Mouse (Mus musculus) lung, postnatal 0 days (tissue): ENCODE results near the gene Znrf4.

Experiments used
- CTCF ChIP-seq: IDR thresholded peaks from 2 replicates; pipeline ENCODE4 v1.5.1; 2016; ENCODE audit warnings: antibody characterized with exemption, mild to moderate bottlenecking
- EP300 ChIP-seq: IDR thresholded peaks from 2 replicates; pipeline ENCODE4 v1.6.1; 2016; ENCODE audit warnings: antibody characterized with exemption, mild to moderate bottlenecking, control low read depth

DNA sequence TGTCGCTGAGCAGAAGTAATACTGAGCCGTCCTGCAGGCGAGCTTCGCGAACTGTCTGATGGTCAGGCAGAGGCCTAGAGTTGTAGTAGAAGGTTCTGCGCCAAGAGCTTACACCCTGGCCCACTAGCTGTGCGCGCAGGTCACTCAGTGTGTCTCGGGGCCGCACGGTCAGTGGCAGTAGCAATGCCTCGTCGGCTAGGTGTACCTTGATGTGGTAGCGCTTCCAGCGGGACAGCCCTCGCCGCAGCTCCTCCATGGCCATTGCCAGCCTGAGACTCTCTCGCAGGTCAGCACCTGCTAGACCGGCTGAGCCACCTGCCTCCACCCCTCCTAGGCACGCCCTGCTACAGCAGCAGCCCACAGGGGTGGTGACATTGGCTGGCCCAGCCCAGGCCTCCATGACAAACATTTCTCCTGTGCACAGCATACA lies 41.9 kb upstream of the Znrf4 start, which contains the start of gene Gm20219:
- TF ChIP-seq CTCF (no peak), EP300 (no peak)
